Mouse (Mus musculus): ENCODE measurements at regions not wholly inside any gene's neighbourhood (a gene's known extent, or its start where the extent isn't known, plus 50 kb on each side); places are given as distances from the start of the nearest gene placed in this dataset.

- TF ChIP-seq POLR2A (IDR thresholded peaks at IDR 0.05; ENCODE audit: insufficient read depth, low read depth, low read length): no peak
- no peak for TF ChIP-seq CTCF (IDR thresholded peaks at IDR 0.05; ENCODE audit: insufficient read depth, low read depth, low read length)
Measured at GRCm38 (mm10) chr4:119026237-119026861, 65.0 kb downstream of the Lao1 start.

Measured in olfactory bulb, adult 2 months (tissue).